Mouse (Mus musculus) cortical plate, adult 2 months (tissue): ENCODE data around the gene Bmpr1b.

Experiments used
- CTCF ChIP-seq: fragments of 200-500 bp; IDR thresholded peaks from 2 replicates; pipeline ENCODE4 v1.5.1; 2011; ENCODE audit warnings: mild to moderate bottlenecking, control low read depth, low read length; ENCODE audit not compliant: insufficient read depth; ENCODE audit errors: extremely low read depth
- POLR2A ChIP-seq: fragments of 200-500 bp; IDR thresholded peaks from 2 replicates; pipeline ENCODE4 v1.6.1; 2011; ENCODE audit warnings: mild to moderate bottlenecking, low read length, control low read depth; ENCODE audit not compliant: insufficient read depth; ENCODE audit errors: extremely low read depth

DNA sequence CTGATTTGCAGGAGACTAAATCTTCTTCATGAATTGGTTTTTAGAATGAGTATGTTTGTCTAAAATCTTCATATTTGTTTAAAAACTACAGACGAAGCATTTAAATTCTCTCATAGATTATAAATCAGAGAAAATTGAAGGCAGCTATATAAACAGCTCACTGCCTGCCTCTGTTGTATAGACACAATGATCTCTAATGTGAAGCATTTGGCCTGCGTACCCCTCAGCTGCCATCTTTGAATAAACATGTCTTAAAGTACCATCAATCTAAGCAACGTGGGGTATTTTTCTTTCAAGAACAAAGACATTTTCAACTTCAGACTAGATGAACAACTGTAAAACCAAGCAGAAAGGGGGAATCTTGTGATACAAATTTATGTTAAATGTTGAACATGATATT lies 109.3 kb downstream of the Bmpr1b start:
- no peak for TF ChIP-seq CTCF
- TF ChIP-seq POLR2A: no peak
